Mouse (Mus musculus) heart, postnatal 10 days (tissue): ENCODE measurements around the gene Pnpla5. TPM values are rescaled to one million over a fixed set of nuclear protein-coding genes. Genes with fewer than 3 reads are reported as not detected.
"Not testable (repeated sequence)": the region's sequence is repeated elsewhere in the genome, so short reads cannot be mapped to it uniquely, and the experiment has no call there.

Experiments
- DNase-seq, 2 experiments: peaks; one replicate each; pipeline ENCODE4 v3.0.0; 2021
- intact Hi-C: fragments of 180-260 bp; cut with DNase I; formaldehyde crosslinking; loops from one replicate; pipeline ENCODE4 v1.15.1; 2025
- total RNA-seq, 2 experiments: library from RNA; stranded (reverse); gene quantifications; 2 replicates each; pipeline ENCODE4 v1.2.3; 2021

The Pnpla5 gene
- total RNA-seq, 2 experiments from 2014 or later = not detected

- intact Hi-C loops = no loop called here
- DNase-seq = no peak
Observed at GRCm38 (mm10) chr15:84121036-84121435, 1.9 kb downstream of the Pnpla5 start.

GRCm38 (mm10) chr15:84120612-84121011, 2.4 kb downstream of the Pnpla5 start:
- DNase-seq = peak in 1 of 2 experiments; percentile 32

GRCm38 (mm10) chr15:84116466-84116865, 6.5 kb downstream of the Pnpla5 start:
- intact Hi-C loops = loop anchor here (2.0 to 5.0 kb wide), 2 partner anchors 501 to 512 kb away; no protein-coding TSS in a partner anchor
- DNase-seq = no peak

More at GRCm38 (mm10) chr15:84120612-84121011, 2.4 kb downstream of the Pnpla5 start:
- intact Hi-C loops = no loop called here

- intact Hi-C loops = loop anchor here (2.0 to 5.0 kb wide), 2 partner anchors 502 to 513 kb away; no protein-coding TSS in a partner anchor
- DNase-seq = peak in 1 of 2 experiments; percentile 20
Observed at GRCm38 (mm10) chr15:84115727-84116126, 7.2 kb downstream of the Pnpla5 start.

GRCm38 (mm10) chr15:84113873-84114272, 9.1 kb downstream of the Pnpla5 start:
- intact Hi-C loops = no loop called here
- no peak for DNase-seq

GRCm38 (mm10) chr15:84108899-84109298, 14.1 kb downstream of the Pnpla5 start:
- intact Hi-C loops = no loop called here
- peak; percentile 21 to 44 for DNase-seq

- intact Hi-C loops = no loop called here
- no peak for DNase-seq
Observed at GRCm38 (mm10) chr15:84105924-84106500, 17.0 kb downstream of the Pnpla5 start.

GRCm38 (mm10) chr15:84105105-84105923, 17.7 kb downstream of the Pnpla5 start, which contains the start of gene Sult4a1:
Gene Sult4a1, minus strand, starts transcription at chr15:84105754.
- intact Hi-C loops = no loop called here
- no peak for DNase-seq

GRCm38 (mm10) chr15:84104626-84105025, 18.3 kb downstream of the Pnpla5 start:
- no peak for DNase-seq
- intact Hi-C loops = no loop called here

- intact Hi-C loops, DNase-seq: not testable (repeated sequence)
Observed at GRCm38 (mm10) chr15:84097536-84097935, 25.4 kb downstream of the Pnpla5 start.

GRCm38 (mm10) chr15:84096051-84096450, 26.9 kb downstream of the Pnpla5 start:
- peak in 1 of 2 experiments; percentile 13 for DNase-seq
- intact Hi-C loops = no loop called here

GRCm38 (mm10) chr15:84094921-84095320, 28.1 kb downstream of the Pnpla5 start:
- intact Hi-C loops = no loop called here
- DNase-seq = no peak

- no peak for DNase-seq
- intact Hi-C loops = no loop called here
Observed at GRCm38 (mm10) chr15:84086775-84087174, 36.2 kb downstream of the Pnpla5 start.

- intact Hi-C loops = no loop called here
- DNase-seq = peak in 1 of 2 experiments; percentile 35
Observed at GRCm38 (mm10) chr15:84086364-84086763, 36.6 kb downstream of the Pnpla5 start.

GRCm38 (mm10) chr15:84080069-84080468, 42.9 kb downstream of the Pnpla5 start:
- peak; percentile 21 to 30 for DNase-seq
- intact Hi-C loops = no loop called here

GRCm38 (mm10) chr15:84079519-84079918, 43.5 kb downstream of the Pnpla5 start:
- DNase-seq = no peak
- intact Hi-C loops = no loop called here

GRCm38 (mm10) chr15:84078667-84079066, 44.3 kb downstream of the Pnpla5 start:
- DNase-seq = no peak
- intact Hi-C loops = no loop called here

GRCm38 (mm10) chr15:84077151-84077550, 45.8 kb downstream of the Pnpla5 start:
- intact Hi-C loops = no loop called here
- DNase-seq = no peak

- peak in 1 of 2 experiments; percentile 12 for DNase-seq
- intact Hi-C loops = loop anchor here (1.0 to 5.0 kb wide), 2 partner anchors 93 to 557 kb away; partner anchors contain the start of gene Pnpla3
Observed at GRCm38 (mm10) chr15:84074705-84075185, 48.2 kb downstream of the Pnpla5 start.

GRCm38 (mm10) chr15:84073911-84074704, 48.9 kb downstream of the Pnpla5 start:
- DNase-seq = peak; percentile 50 to 76

More at GRCm38 (mm10) chr15:84073911-84074704, 48.9 kb downstream of the Pnpla5 start:
- intact Hi-C loops = loop anchor here (1.0 to 5.0 kb wide), 2 partner anchors 93 to 557 kb away; partner anchors contain the start of gene Pnpla3
